Mouse (Mus musculus): ENCODE data around the gene Sox18.

The Sox18 gene

GRCm38 (mm10) chr2:181646626-181647472, 24.6 kb downstream of the Sox18 start:
- no peak for DNase-seq (ENCODE audit: low spot score in 2 of 2)

DNA sequence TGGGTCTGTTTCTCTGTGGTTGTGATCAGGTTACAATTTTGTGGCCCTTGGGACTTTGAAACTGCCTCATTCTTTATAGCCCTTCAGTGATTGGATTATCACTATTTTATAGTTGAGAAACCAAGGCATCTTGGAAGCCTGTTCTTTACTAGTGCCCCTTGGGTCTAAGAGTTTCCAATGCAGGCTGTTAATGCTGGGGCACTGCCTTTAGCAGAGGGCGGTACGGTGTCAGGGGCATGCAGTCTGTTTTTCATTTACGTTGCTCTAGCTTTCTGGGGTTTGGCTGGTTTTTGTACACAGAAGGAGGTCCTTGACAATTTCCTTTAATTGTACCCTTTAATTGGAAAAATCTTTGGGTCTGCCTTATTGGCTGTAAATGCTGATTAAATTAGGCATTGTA, 25.8 kb downstream of the Sox18 start:
- DNase-seq (ENCODE audit: low spot score in 2 of 2), result no peak

DNA sequence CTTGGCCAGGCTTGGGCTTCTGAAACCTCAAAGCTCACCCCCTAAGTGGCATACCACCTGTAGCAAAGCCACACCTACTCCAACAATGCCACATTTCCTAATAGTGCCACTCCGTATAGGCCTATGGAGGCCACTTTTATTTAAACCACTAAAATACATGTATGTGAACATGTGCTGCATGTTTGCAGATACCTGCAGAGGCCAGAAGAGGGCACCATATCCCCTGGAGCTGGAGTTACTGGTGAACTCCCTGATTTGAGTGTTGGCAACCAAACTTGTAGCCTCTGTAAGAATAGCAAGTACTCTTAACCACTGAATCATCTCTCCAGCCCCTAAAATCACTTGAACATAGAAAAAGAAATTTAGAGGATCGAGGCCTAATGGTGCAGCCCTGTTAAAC, 27.1 kb downstream of the Sox18 start:
- DNase-seq (ENCODE audit: low spot score in 2 of 2), result peak; percentile 28 to 35

DNA sequence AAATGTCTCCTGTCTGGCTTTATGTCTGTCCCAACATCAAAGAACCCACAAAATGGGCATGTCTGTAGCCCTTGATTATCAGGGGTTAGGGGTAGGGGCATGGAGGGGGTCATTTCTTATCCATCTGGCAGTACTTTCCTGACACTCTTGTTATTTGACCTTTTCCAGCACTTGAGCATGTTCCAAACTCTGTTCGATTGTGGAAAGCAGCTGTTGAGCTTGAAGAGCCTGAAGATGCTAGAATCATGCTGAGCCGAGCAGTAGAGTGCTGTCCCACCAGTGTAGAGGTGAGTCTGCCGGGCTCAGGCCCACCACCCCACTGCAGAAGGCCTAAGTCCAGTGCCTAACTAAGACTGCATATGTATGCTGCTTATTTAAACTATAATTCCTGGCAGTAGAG, 35.6 kb downstream of the Sox18 start:
- no peak for DNase-seq (ENCODE audit: low spot score in 2 of 2)

GRCm38 (mm10) chr2:181632624-181633023, 38.8 kb downstream of the Sox18 start:
- DNase-seq (ENCODE audit: low spot score in 2 of 2), result no peak

DNA sequence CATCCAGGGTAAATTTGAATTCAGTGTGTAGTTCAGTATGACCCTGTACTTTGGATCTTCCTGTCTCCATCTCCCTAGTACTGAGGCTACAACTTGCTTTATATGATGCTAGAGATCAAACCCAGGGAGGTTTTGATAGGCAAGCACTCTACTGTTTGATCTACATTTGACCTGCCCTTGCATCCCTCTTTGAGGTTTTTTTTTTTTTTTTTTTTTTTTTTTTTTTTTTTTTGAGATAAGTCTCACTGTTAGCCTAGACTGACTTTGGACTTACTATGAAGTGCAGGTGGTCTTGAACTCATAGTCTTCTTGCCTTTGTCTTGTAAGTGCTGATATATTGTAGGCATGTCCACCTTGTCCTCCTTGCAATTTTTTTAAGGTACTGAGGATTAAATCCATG, 43.0 kb downstream of the Sox18 start:
- no peak for DNase-seq (ENCODE audit: low spot score in 2 of 2)

- peak; percentile 23 to 36 for DNase-seq (ENCODE audit: low spot score in 2 of 2)
Measured at GRCm38 (mm10) chr2:181623401-181623800, 48.0 kb downstream of the Sox18 start.
